Mouse (Mus musculus) mesoderm, embryonic 11.5 days (tissue): Measurements from ENCODE around the gene Slc9a7.
A peak's percentile ranks its signal among the peaks of the same experiment; 100 is the strongest.

Experiments used
- DNase-seq: peaks from one replicate; pipeline ENCODE4 v3.0.0-alpha.2; 2012; ENCODE audit warnings: low read depth, low spot score

Slc9a7 gene

GRCm38 (mm10) chrX:20160301-20160700 lies 131.3 kb downstream of the Slc9a7 start:
- DNase-seq: no peak

DNA sequence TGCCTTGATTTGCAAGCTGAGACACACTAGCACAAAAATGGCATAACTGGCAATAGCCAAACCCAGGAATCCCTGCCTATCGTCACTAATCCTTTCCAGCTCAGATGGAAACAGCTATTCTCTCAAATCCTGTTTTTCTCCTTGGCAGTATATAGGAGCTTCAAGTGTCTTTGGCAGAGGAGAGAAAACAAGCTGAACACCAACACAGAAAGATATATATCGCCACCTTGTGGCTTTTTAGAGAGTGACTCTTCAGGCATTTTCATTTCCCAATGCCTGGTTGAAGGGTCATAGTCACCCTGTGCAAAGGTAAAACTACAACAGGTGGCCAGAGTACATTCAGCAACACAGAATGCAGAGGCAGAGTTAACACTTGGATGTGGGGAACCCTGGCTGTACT lies 134.1 kb downstream of the Slc9a7 start:
- DNase-seq: peak; percentile 12

GRCm38 (mm10) chrX:20129466-20129865 lies 162.1 kb downstream of the Slc9a7 start:
- DNase-seq: no peak

- DNase-seq: no peak
Measured at GRCm38 (mm10) chrX:20128951-20129350, 162.7 kb downstream of the Slc9a7 start.

DNA sequence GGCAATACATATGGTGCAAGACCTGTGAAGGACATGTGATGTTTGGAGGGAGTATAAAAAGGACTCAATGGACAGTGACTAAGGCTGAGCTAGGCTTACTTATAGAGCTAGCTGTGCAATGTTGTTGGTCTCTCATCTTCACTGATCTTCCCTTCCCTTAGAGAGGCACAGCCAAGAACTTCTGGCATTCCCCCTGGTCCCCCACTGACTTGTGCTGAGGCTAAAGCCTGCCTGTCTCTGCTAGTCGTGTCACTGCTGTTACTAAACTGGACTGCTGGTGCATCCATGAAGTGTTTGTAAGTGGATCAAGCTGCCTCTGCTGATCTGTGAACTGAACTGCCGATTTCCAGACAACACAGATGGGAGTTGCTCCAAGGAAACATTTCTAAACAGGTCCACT lies 166.1 kb downstream of the Slc9a7 start:
- DNase-seq: no peak

DNA sequence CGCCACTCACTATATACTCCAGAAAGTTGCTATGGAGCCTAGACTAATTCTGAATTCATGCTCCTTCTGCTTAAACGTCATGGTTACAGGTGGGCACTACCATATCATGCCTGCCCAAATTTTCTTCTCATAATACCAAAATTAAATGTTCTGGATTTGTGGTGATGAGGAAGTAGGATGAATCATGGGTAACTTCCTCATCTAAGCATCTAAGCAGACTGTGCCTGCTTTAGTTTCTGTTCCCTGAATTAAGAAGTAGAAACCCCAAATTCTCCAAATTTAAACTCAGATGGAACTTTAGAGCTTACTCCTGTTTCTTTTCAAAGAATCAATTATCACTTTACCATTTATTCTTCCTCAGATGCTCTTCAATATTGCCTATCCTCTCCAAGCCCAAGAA lies 173.9 kb downstream of the Slc9a7 start:
- no peak for DNase-seq

DNA sequence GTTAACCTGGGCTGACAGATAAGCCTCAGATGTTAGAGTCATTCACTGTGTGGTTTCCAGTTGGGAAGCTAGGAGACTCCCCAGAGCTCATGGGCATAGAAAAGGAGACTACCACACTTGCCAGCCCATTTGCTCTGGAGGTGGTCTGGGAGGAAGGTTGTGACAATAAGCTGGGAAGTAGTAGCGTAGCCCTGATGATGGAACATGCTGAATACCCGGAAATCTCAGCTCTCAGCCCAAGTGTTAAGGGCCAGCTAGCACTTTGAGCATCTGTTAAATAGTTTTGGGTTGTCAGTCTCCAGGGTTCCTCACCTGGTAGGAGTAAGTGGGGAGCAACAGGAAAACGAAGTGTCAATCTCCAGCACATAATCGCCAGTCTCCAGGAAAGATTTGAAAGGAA lies 221.4 kb downstream of the Slc9a7 start:
- DNase-seq: no peak

DNA sequence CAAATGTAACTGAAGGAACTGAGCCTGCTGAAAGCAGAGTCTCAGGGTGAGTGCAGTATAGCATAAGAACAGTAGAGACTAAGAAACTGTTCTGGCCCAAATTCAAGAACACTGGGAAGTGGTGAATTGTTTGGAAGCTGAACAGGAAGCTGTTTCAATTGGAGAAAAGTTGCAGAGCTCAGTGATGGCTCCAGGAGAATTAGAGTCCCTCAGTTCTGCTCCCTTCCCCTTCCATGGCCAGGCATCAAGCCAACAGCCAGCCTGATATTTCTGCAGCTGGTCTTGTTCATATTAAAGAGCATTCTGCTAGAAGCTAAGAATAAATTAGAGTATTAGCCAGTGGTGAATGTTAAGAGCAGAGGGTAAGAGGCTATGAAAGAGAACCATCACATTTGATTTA lies 225.0 kb downstream of the Slc9a7 start:
- DNase-seq: no peak

DNA sequence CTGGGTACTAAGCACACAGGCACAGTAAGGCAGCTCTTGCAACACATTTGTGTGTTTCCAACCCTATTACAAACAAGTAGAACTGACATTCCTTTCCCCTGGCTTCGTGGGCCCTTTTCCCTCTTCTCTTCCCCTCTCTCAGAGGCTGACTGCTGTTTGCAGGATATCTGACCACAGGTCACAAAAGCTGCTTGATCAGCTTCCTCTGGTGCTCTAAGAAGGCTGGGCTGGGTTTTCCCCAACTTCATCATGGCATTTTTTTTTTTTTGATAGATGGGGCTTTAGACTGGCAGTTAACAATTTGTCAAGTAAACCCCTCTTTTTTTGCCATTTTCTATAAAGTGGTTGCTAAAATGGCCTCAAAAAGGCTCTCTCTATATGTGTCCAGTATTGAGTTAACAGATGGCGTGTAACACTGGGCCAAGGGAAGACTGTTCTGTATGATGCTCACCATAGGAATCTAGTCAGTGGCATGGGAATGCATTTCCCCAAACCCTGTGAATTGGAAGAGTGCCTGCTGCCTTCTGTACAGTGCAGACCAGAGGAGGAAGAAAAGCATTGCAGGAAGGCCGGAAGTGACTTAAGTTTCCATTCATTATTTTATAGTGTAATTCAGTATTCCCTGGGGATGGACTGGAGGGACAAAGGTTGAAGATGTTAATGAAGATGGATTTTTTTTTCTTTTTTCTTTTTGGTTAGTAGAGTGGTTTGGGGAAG lies 229.7 kb downstream of the Slc9a7 start:
- no peak for DNase-seq

DNA sequence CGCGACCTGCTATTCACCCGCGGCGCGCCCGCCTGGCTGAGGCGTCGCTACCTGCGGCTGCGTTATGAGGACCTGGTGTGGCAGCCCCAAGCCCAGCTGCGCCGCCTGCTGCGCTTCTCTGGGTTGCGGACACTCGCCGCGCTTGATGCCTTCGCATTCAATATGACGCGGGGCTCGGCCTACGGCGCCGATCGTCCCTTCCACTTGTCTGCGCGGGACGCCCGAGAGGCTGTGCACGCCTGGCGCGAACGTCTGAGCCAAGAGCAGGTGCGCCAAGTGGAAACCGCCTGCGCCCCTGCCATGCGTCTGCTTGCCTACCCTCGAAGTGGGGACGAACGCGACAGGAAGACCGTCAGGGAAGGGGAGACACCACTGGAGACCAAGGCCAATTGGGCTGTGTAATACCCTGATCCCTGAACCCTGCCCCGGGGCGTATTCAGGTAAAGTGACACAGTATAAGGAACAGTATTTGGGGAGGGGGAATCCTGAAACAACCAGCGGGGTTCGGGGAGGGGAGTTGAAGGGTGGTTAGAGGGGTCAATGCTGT lies 230.8 kb downstream of the Slc9a7 start:
- peak; percentile 7 for DNase-seq

DNA sequence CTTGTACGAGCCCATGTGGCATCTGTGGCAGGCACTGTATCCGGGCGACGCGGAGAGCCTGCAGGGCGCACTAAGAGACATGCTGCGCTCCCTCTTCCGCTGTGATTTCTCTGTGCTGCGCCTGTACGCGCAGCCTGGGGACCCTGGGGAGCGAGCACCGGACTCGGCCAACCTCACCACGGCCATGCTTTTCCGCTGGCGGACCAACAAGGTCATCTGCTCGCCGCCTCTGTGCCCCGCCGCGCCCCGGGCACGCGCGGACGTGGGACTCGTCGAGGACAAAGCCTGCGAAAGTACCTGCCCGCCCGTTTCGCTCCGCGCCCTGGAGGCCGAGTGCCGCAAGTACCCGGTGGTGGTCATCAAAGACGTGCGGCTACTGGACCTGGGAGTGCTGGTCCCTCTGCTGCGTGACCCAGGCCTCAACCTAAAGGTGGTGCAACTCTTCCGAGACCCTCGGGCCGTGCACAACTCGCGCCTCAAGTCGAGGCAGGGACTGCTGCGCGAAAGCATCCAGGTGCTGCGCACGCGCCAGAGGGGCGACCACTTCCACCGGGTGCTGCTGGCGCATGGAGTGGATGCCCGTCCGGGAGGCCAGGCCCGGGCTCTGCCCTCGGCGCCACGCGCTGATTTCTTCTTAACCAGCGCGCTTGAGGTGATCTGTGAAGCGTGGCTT lies 231.4 kb downstream of the Slc9a7 start:
- DNase-seq: peak; percentile 22

- peak; percentile 74 for DNase-seq
Measured at GRCm38 (mm10) chrX:20059381-20059971, 232.1 kb downstream of the Slc9a7 start, which contains the start of gene Chst7. TSS of gene Chst7 (plus strand) at chrX:20059560.
